Mouse (Mus musculus) lung, postnatal 25 days (tissue): ENCODE results near the gene Pgf.
A peak's percentile ranks its signal among the peaks of the same experiment; 100 is the strongest.
"Not testable (repeated sequence)": the region's sequence is repeated elsewhere in the genome, so short reads cannot be mapped to it uniquely, and the experiment has no call there.

Experiments used
- DNase-seq: peaks from one replicate; pipeline ENCODE4 v3.0.0; 2022; ENCODE audit warnings: low spot score

Gene Pgf

GRCm38 (mm10) chr12:85158801-85159200, 18.8 kb downstream of the Pgf start:
- DNase-seq: no peak

GRCm38 (mm10) chr12:85157797-85158460, 19.7 kb downstream of the Pgf start:
- DNase-seq: no peak

DNA sequence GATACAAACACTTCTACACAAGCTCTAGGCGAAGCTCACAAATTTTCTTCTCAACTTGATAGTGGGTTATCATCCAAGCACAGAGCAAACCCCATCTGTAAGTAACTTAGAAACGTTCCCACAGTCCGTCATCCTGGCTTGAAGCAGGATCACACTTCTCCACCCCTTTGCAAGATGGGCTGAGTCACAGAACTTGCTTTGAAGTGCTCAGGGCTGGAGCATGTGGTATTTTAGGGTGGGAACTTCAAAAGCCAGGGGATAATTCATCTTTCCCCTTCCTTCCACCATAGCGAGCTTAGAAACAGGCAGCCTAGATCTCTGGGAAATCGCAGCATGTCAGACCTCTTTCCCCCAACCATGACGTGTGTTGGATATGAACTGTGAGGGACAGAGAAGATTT, 21.3 kb downstream of the Pgf start:
- no peak for DNase-seq

DNA sequence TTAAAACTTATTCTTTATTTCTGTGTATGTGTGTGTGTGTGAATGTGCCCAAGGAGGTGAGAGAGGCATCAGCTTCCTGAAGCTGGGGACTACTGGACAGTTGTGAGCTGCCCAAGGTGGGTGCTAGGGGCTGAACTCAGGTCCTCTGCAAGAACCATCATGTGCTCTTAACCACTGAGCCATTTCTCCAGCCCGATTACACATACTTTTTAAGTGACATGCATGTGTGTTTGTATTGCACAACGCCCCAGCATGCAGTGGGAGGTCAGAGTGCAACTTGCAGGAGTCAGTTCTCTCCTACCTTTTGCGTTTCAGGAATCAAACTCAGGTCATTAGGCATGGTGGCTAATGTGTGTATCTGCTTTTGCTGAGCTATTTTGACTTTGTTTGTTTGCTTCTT, 24.6 kb downstream of the Pgf start:
- no peak for DNase-seq

DNA sequence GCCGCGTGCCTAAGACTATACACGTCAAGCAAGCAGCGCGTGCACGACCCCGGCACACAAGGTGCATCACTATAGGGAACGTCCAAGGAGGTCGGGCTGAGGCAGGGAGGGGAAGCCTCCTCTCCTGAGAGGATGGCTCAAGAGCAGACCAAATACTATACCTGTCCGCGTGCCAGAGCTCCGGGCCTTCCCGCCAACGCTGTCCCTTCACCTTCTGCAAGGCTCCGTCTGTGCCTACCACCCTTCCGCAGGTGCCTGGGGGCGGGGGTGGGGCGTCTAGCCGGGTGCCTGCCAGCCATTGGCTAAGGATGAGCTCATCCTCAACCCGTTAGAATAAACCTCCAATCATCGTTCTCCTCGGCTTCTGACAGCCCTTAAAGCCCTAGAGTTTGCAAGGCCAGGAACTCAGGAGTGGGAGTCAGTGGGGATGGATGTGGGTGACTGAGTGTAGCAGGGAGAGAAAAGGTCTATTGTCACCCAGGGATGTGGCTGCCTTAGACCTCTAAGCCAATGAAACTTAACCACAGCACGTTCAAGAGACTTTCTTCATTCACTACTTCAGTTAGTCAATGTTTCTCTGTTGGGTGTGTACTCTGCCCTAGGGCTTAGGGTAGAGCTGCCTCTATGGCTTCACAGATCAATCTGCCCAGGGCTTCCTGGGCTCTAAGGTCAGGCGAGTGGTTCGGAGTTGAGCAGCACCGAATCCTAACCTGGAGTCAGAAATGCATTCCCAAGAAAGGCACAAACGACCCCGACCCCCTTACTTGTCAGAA, 26.4 kb downstream of the Pgf start, which contains the start of gene Rps6kl1:
Rps6kl1 (minus strand) TSS at position 263 of the 773 bp plus-strand sequence.
- DNase-seq: peak; percentile 55

GRCm38 (mm10) chr12:85150321-85151001, 27.1 kb downstream of the Pgf start:
- DNase-seq: no peak

DNA sequence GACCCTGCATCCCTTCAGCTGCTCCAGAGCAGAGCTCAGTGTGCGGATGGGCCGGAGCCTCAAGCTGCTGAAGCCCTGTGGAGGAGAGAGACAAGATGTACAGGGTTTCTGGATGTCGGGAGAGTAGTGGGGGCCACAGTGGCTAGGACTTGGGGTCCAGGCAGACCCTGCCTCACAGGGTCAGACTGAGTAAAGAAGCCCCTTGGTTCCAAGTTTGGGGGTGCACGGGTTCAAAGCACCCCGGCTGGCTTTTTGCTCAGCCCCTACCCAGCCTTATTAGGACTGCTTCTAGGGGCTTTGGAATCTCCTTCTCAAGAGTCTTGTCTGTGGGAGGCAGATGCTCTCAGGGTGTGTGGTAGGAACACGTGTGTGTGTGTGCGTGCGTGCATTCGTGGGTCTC, 30.7 kb downstream of the Pgf start:
- DNase-seq: no peak

- no peak for DNase-seq
Observed at GRCm38 (mm10) chr12:85146355-85146754, 31.2 kb downstream of the Pgf start.

DNA sequence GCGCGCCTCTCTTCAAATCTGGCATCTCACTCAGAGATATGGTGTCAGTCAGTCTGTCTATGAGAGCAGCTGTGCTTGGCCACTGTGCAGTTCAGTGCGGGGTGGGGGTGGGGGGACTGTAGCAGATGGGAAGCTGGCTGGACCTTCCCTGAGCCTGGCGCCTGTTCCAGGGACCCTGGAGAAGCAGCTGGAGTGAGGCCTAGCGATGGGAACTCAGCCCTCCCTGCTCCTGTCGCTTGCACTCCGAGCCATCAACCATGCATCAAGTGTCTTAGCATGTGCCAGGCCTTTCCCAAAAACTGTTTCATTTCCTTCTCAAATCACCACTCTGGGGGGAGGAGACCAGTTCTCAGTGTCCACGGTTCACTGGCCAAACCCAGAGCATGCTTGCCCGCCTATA, 32.0 kb downstream of the Pgf start:
- no peak for DNase-seq

DNA sequence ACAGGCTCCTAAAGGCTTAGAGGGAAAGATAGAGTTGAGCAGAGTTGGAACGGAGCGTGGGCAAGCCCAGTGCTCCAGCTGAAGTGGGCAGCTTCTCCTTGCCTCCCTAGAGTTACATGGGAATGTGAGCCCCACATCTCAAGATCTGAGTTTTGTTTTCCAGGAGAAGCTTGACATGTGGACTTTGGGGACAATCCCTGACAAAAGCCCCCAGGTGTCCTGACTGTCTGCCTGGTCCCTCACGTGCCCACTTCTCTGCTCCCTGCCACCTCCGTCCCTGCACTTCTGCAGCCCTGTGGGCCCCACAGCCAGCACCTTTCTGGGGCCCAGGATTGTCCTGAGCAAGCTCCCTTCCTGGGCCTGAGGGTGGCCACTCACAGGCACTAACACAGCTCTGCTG, 32.8 kb downstream of the Pgf start:
- no peak for DNase-seq

DNA sequence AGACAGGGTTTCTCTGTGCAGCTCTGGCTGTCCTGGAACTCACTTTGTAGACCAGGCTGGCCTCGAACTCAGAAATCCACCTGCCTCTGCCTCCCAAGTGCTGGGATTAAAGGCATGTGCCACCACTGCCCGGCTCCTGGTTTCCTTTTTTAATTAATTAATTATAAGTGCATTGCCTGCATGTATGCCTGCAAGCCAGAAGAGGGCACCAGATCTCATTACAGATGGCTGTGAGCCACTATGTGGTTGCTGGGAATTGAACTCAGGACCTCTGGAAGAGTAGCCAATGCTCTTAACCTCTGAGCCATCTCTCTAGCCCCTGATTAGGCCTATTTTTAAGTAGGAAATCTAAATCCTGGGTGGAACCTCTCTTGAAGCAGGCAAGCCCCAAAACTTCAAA, 33.3 kb downstream of the Pgf start:
- DNase-seq: not testable (repeated sequence)

DNA sequence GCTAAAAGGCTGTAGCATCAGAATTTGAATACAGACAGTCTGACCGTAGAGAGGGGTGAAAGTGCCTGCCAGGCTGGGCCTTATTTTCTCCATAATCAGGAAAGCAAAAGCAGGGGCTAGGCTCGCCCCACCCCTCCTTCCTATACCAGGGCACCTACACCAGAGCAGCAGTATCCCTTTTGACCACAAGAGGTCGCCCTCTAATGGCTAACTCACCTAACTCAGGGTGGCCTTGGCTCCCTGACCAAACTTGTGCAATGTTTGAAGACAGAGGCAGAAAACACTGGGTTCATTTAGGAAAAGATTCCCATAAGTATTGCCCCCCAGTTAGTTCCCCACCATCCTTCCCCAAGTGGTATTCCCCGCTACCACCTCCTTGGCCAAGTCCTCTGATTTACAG, 34.8 kb downstream of the Pgf start:
- peak; percentile 85 for DNase-seq

DNA sequence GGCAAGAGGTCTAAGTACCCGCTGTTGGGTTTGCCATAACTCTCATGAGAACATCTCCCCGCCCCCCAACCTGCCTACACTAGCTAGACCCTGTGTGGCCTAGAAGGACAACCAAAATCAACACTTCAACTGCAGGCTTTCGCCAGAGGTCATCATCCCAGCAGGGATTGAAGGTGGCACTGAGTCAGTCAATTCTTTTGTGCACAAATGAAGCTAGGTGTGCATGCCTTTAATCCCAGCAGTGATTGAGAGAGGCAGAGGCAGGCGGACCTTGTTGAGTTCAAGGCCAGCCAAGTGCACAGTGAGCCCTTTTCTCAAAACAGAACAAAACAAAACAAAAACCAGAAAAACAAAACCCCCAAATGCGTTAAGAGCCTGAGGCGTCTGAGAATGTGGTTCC, 36.5 kb downstream of the Pgf start:
- no peak for DNase-seq

DNA sequence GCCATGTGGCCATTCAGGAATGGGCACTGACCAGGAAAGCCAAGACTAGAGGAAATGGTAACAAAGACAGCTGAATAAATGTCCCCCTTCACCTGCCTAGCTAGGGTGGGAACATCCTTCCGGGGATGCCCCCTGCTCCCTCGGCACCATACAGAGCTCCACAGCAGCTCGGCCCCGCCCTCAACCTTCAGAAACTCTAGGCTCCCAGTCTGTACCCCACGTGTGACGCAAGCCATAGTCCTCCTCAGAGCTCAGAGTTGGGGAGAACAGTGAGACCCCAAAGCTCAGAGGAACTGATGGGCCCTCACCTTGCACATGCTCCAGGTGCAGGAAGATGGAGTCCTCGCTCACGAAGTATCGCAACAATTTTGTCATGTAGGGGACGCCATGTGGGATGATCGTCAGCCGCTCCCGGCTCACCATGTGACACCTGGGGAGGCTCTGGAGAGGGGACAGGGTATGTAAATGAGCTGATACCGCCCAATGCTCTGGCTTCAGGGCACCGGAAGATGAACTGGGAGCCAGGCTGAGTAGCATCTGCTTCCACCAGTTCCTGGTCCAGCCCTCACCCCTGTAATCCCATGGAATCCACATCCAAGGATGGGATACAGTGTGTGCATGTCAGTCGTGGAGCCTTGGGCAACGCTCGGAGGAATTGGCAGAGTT, 37.4 kb downstream of the Pgf start:
- DNase-seq: no peak

- no peak for DNase-seq
Observed at GRCm38 (mm10) chr12:85136627-85137026, 41.0 kb downstream of the Pgf start.

- no peak for DNase-seq
Observed at GRCm38 (mm10) chr12:85135513-85136470, 41.8 kb downstream of the Pgf start.

DNA sequence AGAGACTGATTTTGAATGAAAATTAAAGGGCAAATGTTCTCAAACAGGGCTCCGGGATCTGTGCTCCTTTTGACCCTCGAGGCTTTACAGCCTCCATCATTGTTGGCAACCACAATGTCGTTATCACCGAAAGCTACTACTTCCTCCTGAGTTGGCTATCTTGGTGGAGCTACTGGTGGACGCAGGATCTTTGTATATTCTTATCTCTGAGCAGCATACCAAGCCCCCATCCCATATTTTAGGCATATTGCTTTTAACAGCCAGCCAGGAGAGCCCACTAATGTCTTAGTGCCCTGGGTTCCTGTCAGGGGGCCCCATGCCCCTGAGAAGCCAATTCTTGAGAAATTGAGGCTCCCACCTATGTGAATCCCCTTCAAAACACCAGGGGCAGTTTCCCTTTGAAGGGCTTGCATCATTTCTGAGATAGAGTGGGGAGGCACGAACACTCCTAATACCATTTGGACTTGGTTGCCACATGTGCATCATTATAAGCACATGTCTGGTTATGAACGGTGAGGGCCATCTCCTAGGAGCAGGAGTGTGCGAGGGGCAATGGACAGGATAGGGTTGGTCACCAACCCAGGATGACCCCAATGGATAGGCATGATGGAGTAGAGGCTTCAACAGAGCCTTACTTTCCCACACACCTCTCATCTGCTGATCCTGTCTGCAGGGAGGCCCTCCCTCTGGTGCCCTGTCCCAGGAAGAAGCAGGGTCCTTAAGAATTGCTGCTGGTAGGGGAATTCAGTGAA, 43.4 kb downstream of the Pgf start:
- DNase-seq: no peak

GRCm38 (mm10) chr12:85131361-85131760, 46.2 kb downstream of the Pgf start:
- no peak for DNase-seq

- DNase-seq: no peak
Observed at GRCm38 (mm10) chr12:85129426-85129978, 48.1 kb downstream of the Pgf start.

DNA sequence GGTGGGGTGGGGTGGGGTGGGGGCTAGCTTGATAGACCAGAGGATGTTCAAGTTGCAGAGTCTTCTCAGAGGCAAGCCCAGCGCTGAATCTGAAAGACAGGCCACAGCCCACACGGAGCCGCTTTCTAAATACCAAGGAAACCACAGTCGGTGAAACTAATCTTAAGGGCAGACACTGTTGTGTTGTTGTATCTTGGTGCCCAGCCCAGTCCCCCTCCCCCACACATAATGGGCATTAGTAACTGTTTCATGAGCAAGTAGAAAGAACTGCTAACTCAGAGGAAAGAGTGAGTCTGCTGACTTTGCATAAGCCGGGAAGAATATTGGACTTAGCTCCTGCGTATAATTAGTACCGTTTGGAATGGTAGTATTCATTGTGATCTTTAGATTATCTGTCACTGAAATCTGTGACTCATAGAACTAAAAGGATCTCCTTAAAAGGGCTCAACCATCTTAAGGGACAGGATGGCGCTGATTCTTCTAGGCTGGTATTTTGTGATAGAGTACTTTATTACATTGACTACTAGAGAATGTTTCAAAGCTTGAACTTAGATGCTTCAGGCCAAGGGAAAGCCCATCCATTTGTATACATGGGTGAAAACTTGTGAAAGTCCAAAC, 50.5 kb downstream of the Pgf start:
- no peak for DNase-seq
